8 mouse cellular contexts compared by ENCODE assay signal in the genomic region with DNA sequence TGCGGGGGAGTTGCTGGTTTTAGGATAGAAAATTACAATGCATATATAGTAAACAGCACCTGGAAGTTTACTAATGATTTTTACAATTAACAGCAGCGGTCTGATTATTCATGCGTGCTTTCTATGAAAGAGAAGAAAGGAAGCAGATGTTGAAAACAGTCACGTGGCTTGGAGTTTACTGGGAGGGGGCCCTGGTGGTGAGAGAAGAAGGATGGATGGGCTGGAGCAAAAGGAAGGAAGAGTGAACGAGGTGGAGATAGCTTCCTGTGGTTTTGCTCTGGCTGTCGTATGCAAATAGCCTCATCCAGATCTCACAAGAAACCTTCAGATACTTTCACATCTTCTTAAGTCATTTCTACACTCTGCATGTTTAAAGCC.
A peak's percentile ranks its signal among the peaks of the same experiment; 100 is the strongest.
DNase-seq lines count a peak whose midpoint lies in the region; ATAC-seq and TF ChIP-seq lines count a peak whose summit lies in the region.

No protein-coding gene starts in this region.

- no peaks in the 10 kb centered on the region for H3K36me3 ChIP-seq in spleen, adult 2 months (ENCODE audit: control insufficient read depth, insufficient read depth, low read length)
- H3K36me3 ChIP-seq in limb, embryonic 13.5 days, result no peaks in the 10 kb centered on the region

- peak overlapping the region; percentile 14; the same call in 1 of the 2 replicates for H3K4me3 ChIP-seq in spleen, adult 2 months (ENCODE audit: extremely low read depth, insufficient read depth, insufficient read length)
- H3K4me3 ChIP-seq in limb, embryonic 13.5 days, result peak overlapping the region; percentile 20

- H3K4me1 ChIP-seq in spleen, adult 2 months (ENCODE audit: control insufficient read depth, insufficient read depth, insufficient read length), result peaks cover 2% of the 10 kb centered on the region; the same call in 1 of the 2 replicates
- H3K4me1 ChIP-seq in limb, embryonic 13.5 days, result peaks cover 12% of the 10 kb centered on the region

- H3K27ac ChIP-seq in spleen, adult 2 months (ENCODE audit: insufficient read depth, low read length), result no peak overlapping the region
- H3K27ac ChIP-seq in limb, embryonic 13.5 days, result no peak overlapping the region

- DNase-seq in CD4-positive, CD25-positive, alpha-beta regulatory T cell, adult 2 months (ENCODE audit: low read depth, low spot score), result peak; percentile 12
- DNase-seq in spleen, adult 2 months (ENCODE audit: low read depth in 1 of 2, low spot score in 2 of 2), result no peak
- no peak for DNase-seq in spleen, adult 12 weeks (ENCODE audit: low spot score)
- DNase-seq in gastrocnemius, postnatal 10 days, result no peak
- DNase-seq in B cell, adult 2 months, result no peak
- DNase-seq in spleen, postnatal 36 days (ENCODE audit: low spot score in 2 of 2), result no peak

- no peaks in the 10 kb centered on the region for H3K9me3 ChIP-seq in limb, embryonic 13.5 days

- no peak for TF ChIP-seq POLR2A in spleen, adult 2 months (IDR thresholded peaks at IDR 0.05; ENCODE audit: low read depth, low read length)

- no peak for TF ChIP-seq CTCF in spleen, adult 2 months (IDR thresholded peaks at IDR 0.05; ENCODE audit: extremely low read depth, insufficient read depth, insufficient read length, insufficient replicate concordance)

- no peaks in the 10 kb centered on the region for H3K27me3 ChIP-seq in spleen, adult 2 months (ENCODE audit: control insufficient read depth, insufficient read depth, low read length)
- H3K27me3 ChIP-seq in limb, embryonic 13.5 days, result no peaks in the 10 kb centered on the region

- H3K9ac ChIP-seq in limb, embryonic 13.5 days, result 0 out of 2 replicates have a peak overlapping the region, but pooled peaks have one; percentile 31

- ATAC-seq in CD4-positive, CD25-positive, alpha-beta regulatory T cell, adult 4 months, result no peak
- no peak for ATAC-seq in limb, embryonic 13.5 days (ENCODE audit: low FRiP score, low read depth)

- peak overlapping the region; percentile 60 for H3K4me2 ChIP-seq in limb, embryonic 13.5 days (replicated peaks)

- WGBS in spleen, adult 2 months, result 1% methylated on average over 6 of the region's 6 CpGs
- 14% methylated on average over 6 of the region's 6 CpGs for WGBS in limb, embryonic 13.5 days
